Mouse (Mus musculus) stomach, postnatal 0 days (tissue): ENCODE results near the gene Pam16.

Experiments
- CTCF ChIP-seq: IDR thresholded peaks from 2 replicates; pipeline ENCODE4 v1.5.1; 2016; ENCODE audit warnings: antibody characterized with exemption, low read depth, mild to moderate bottlenecking, moderate library complexity
- EP300 ChIP-seq: optimal IDR thresholded peaks from 2 replicates; pipeline ENCODE3; 2016; ENCODE audit warnings: antibody characterized with exemption

DNA sequence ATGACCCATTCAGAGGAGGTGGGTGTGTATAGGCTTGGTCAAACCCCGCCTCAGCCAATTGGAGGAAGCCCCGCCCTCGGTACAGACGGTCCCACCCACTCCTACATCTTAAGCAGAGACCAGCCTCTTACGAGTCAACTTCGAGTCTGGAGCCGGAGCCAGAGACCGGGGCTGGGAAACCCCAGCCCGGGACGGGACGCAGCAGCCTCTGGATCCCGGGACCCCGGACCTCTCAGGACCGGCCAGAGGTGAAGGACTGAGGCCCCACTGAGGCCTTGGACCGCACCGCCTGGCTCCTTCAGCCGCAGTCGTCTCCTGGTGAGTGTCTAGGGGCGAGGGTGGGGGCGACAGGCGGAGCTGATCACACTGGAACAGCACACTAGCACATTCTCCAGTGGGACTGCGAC lies 15.0 kb upstream of the Pam16 start, which contains the start of the genes Vasn and Dnaja3:
- TF ChIP-seq EP300 (no peak), CTCF (no peak)
